Mouse (Mus musculus): ENCODE data around the gene Nyx. TPM values are rescaled to one million over a fixed set of nuclear protein-coding genes. Genes with fewer than 3 reads are reported as not detected.

Gene Nyx
- total RNA-seq, 1 experiment from 2014 or later, result 0.35 TPM

DNA sequence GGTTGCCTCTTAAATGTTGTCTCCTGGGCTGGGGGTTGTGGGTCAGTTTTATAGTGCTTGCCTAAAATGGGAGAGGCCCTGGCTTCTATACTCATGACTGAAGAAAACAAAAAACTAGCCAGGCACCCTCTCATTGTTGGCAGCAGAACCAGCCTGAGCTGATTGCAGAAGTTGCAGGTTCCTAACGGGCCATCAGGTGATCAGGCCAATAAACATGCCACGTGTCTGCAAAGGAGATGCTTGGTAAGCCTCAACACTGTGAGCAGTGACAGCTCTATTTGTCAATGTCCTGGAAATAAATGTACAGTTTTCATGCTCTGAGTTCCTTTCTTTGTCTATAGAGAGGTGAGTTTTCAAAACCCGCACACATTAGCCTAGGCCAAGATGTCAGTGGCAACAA is 23.1 kb downstream of the Nyx start:
- ATAC-seq (ENCODE audit: extremely low read depth, insufficient number of reproducible peaks, low FRiP score, poor library complexity, severe bottlenecking), result no peak

DNA sequence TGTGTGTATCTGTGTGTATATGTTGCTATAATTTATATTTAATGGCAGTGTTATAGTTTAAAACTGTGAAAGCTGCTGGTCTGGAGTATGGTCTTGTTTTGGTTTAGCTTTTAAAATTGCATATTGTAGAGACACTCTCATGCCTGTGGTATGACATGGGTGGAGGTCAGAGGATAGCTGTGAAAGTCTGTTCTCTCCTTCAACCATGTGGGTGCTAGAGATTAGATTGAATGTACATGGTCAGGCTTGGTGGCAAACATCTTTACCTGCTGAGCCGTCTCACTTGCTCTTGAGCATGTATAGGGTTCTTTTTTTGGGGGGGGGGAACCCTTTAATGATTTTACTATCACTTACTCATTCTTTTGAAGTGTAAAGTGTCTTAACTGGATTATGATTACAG is 23.9 kb downstream of the Nyx start:
- ATAC-seq (ENCODE audit: extremely low read depth, insufficient number of reproducible peaks, low FRiP score, poor library complexity, severe bottlenecking), result no peak

DNA sequence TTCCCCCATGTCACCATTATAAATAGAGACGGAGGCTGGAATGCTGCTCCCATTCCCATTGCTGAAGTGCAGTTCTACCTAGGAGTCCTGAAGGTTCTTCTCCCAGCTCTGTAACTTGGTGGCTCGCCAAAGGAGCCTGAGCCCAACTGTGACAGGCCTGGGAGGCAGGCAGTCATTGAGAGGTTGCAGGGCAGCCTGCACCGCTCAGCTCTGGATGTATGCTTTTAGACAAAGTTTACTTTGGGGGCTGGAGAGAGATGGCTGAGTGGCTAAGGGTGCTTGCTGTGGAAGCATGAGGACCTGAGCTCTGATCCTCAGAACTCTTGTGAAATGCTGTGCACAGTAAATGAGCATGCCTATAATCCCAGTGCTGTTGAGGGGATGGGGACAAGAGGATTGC is 25.0 kb downstream of the Nyx start:
- no peak for ATAC-seq (ENCODE audit: extremely low read depth, insufficient number of reproducible peaks, low FRiP score, poor library complexity, severe bottlenecking)

- no peak for ATAC-seq (ENCODE audit: extremely low read depth, insufficient number of reproducible peaks, low FRiP score, poor library complexity, severe bottlenecking)
Measured at GRCm38 (mm10) chrX:13492922-13493321, 27.0 kb downstream of the Nyx start.

GRCm38 (mm10) chrX:13494892-13495703 is 29.2 kb downstream of the Nyx start:
- ATAC-seq (ENCODE audit: extremely low read depth, insufficient number of reproducible peaks, low FRiP score, poor library complexity, severe bottlenecking), result no peak

DNA sequence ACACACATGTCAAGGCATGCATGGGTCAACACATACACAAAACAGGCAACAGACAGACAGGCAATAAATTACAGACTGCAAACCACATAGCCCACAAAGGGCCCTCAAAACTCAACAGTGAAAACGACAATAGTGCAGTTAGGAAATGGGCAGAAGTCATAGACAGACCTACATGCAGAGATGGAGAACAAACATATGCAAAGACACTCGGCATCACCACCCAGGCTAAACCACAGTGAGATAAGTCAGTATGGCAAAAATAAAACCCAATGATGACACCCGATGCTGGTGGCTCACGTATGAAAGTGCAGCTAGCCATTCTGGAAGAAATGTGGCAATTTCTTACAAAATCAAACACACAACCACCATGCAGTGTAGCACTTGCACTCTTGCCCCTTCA is 34.4 kb downstream of the Nyx start:
- no peak for ATAC-seq (ENCODE audit: extremely low read depth, insufficient number of reproducible peaks, low FRiP score, poor library complexity, severe bottlenecking)

DNA sequence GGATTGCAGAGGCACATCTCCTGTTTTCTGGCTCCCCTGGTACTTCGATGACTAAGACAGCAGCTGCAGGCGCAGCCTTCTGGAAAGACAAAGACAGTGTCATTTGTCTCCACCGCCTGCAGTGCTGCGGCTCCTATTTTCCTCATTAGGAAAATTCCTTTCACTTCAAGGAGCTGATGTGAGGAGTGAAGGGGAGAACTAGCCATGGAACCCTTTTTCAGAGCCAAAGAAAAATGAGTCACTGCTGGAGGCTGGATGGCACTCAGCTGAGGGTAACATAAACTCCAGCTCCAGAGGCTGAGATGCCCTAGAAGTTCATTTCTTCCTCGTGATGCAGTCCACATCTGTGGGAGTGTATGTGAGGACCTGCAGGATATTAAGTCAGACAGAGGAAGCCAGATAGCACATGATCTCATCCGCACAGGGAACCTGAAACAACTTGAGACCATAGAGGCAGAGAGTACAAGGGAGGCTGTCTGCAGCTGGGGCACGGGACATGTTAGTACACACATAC is 37.0 kb downstream of the Nyx start:
- ATAC-seq (ENCODE audit: extremely low read depth, insufficient number of reproducible peaks, low FRiP score, poor library complexity, severe bottlenecking), result no peak

DNA sequence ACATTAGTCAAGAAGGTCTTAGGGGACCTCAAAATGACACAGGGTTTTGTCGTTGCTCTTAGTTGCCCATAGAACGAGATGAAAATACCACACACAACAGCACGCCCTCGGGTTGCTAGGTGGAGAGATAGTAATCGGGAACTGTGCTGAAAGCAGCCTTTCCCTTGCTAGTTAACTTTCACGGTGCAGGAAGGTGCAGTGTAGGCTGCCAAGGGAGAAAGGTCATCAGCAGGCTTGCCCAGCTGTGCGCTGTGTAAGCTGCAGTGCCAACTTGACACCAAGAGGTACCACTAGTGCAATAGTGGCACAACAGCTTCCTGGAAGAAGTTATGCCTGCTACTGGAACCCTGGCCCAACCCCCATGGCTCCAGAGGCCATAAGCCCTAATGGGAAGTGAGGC is 38.5 kb downstream of the Nyx start:
- no peak for ATAC-seq (ENCODE audit: extremely low read depth, insufficient number of reproducible peaks, low FRiP score, poor library complexity, severe bottlenecking)

DNA sequence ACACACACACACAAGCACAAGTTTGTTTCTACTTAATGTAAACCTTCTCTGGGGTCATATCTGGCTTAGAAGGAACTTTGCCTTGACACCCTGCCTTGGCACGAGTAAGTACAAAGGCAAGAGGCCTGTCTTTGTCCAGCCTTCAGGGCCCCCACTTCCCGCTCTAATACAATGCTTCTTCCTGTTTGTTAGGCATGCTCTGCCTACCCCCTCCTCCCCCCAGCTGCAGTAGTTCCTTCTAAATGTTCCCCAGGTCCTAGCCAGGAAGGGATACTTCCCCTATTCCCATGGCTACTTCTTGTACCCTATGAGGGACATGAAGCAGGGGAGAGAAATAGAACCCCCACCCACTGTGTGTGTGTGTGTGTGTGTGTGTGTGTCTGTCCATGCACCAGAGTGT is 40.5 kb downstream of the Nyx start:
- no peak for ATAC-seq (ENCODE audit: extremely low read depth, insufficient number of reproducible peaks, low FRiP score, poor library complexity, severe bottlenecking)

GRCm38 (mm10) chrX:13513127-13513526 is 47.2 kb downstream of the Nyx start:
- ATAC-seq (ENCODE audit: extremely low read depth, insufficient number of reproducible peaks, low FRiP score, poor library complexity, severe bottlenecking), result no peak

DNA sequence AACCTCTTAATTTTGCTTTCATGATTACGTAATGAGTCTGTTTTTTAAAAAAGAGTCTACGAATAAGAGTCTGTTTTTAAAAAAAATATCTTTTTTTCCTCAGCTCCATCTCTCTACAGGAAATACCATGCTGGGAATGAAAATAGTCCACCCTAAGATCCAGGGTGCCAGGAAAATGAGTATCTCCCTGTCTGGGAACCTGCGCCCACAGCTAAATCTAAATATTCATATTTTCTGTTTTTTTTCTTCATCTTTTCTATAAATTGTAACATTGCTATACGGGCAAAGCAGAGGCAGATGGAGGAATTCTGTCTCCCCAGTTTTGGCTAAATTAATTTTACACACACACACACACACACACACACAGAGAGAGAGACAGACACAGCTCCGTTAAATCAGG is 48.0 kb downstream of the Nyx start:
- no peak for ATAC-seq (ENCODE audit: extremely low read depth, insufficient number of reproducible peaks, low FRiP score, poor library complexity, severe bottlenecking)

- peak; percentile 76; the same call in 1 of the 2 replicates for ATAC-seq (ENCODE audit: extremely low read depth, insufficient number of reproducible peaks, low FRiP score, poor library complexity, severe bottlenecking)
Measured at GRCm38 (mm10) chrX:13516451-13516850, 50.5 kb downstream of the Nyx start.

- ATAC-seq (ENCODE audit: extremely low read depth, insufficient number of reproducible peaks, low FRiP score, poor library complexity, severe bottlenecking), result no peak
Measured at GRCm38 (mm10) chrX:13518019-13518418, 52.1 kb downstream of the Nyx start.

GRCm38 (mm10) chrX:13518781-13519407 is 53.0 kb downstream of the Nyx start:
- no peak for ATAC-seq (ENCODE audit: extremely low read depth, insufficient number of reproducible peaks, low FRiP score, poor library complexity, severe bottlenecking)

DNA sequence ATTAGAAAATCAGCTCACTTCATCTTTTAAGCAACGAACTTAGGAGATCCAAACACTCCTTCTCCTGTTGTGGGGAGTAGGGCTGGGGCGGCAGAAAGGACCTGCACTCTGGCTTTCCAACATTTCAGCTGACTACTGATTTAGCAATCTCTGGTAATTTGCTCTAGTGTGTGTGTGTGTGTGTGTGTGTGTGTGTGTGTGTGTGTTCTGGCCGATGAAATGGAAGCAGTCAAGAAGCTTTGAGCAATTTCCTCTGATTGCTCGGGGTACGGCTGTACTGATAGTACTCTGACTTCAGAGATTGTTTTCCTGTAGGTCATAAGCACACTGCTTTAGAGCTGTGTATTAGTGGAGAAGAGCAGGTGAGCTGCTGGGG is 53.5 kb downstream of the Nyx start:
- ATAC-seq (ENCODE audit: extremely low read depth, insufficient number of reproducible peaks, low FRiP score, poor library complexity, severe bottlenecking), result no peak

DNA sequence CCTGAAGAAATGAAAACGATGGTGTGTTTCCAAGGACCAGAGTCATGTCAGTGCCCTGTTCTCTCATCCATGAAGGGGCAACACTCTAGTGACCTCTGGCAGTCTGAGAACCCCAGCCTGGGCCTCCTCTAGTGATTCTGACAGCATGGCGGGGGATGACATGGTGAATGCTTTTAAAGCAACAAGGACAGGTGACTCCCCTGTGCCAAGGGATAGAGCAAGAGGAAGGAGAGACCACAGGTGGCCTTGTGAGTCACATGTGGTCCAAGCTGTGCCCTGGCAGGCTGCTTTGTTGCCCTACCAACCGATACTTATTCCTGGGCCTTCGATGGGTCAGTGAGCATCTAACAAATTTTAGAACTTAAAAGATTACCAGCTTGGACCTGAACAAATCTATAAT is 54.7 kb downstream of the Nyx start:
- no peak for ATAC-seq (ENCODE audit: extremely low read depth, insufficient number of reproducible peaks, low FRiP score, poor library complexity, severe bottlenecking)

GRCm38 (mm10) chrX:13521288-13521687 is 55.4 kb downstream of the Nyx start:
- ATAC-seq (ENCODE audit: extremely low read depth, insufficient number of reproducible peaks, low FRiP score, poor library complexity, severe bottlenecking), result no peak

Data from neutrophil, adult 5-6 weeks (primary cell).